Mouse (Mus musculus) hindbrain, postnatal 0 days (tissue): ENCODE results near the gene Flywch2. TPM values are rescaled to one million over a fixed set of nuclear protein-coding genes. Genes with fewer than 3 reads are reported as not detected.

Source experiments
- ATAC-seq: fragments of 200-750 bp; cut with Nextera tagmentation; 2 replicates; pipeline ENCODE4 v1.8.0; 2017; ENCODE audit warnings: mild to moderate bottlenecking, moderate TSS enrichment, moderate library complexity
- DNase-seq: peaks from one replicate; pipeline ENCODE4 v3.0.0-alpha.2; 2015; ENCODE audit warnings: low spot score
- H3K27ac ChIP-seq: fragments of 300-500 bp; sonication (generic); 2 replicates; pipeline ENCODE4 v1.5.1; 2014; ENCODE audit warnings: mild to moderate bottlenecking
- H3K27me3 ChIP-seq: fragments of 300-500 bp; sonication (generic); 2 replicates; pipeline ENCODE4 v1.6.1; 2014; ENCODE audit warnings: low read length, mixed read lengths; ENCODE audit not compliant: insufficient read depth
- H3K36me3 ChIP-seq: fragments of 300-500 bp; sonication (generic); 2 replicates; pipeline ENCODE4 v1.6.1; 2014; ENCODE audit warnings: low read length, mixed read lengths; ENCODE audit not compliant: insufficient read depth
- H3K4me1 ChIP-seq: fragments of 300-500 bp; sonication (generic); 2 replicates; pipeline ENCODE4 v1.6.1; 2014; ENCODE audit warnings: antibody characterized with exemption, low read length, mixed read lengths; ENCODE audit not compliant: insufficient read depth
- H3K4me2 ChIP-seq: fragments of 300-500 bp; sonication (generic); 2 replicates; pipeline ENCODE4 v1.6.1; 2014; ENCODE audit warnings: low read depth, mild to moderate bottlenecking, low read length, moderate library complexity, mixed read lengths
- H3K4me3 ChIP-seq: fragments of 300-500 bp; sonication (generic); 2 replicates; pipeline ENCODE4 v1.5.1; 2014; ENCODE audit warnings: low read length
- H3K9ac ChIP-seq: fragments of 300-500 bp; sonication (generic); replicated peaks from 2 replicates; pipeline ENCODE4 v1.6.1; 2014; ENCODE audit warnings: mild to moderate bottlenecking, low read length, moderate library complexity, mixed read lengths
- H3K9me3 ChIP-seq: fragments of 300-500 bp; sonication (generic); 2 replicates; pipeline ENCODE4 v1.6.1; 2016; ENCODE audit warnings: low read length, mixed read lengths
- CTCF ChIP-seq: IDR thresholded peaks from 2 replicates; pipeline ENCODE4 v1.5.1; 2016; ENCODE audit warnings: antibody characterized with exemption, control low read depth, low read depth
- WGBS: fragments of 180-500 bp; shearing (Covaris S2); extraction: QIAGEN DNeasy Blood & Tissue Kit; methylation state at CpG from one replicate; pipeline ENCODE4 v1.1.7; 2014; 5-methylcytosine and 5-hydroxymethylcytosine counted together
- polyA plus RNA-seq: library from polyadenylated mRNA; unstranded; fragments of >200 nt; fragmentation: Nextera tagmentation; extraction: Ambion mirVana; gene quantifications from 2 replicates; pipeline ENCODE4 v1.2.1, GENCODE M21; 2015
- total RNA-seq: library from RNA; depleted of rRNA; stranded (reverse); fragments of >200 nt; gene quantifications from 2 replicates; pipeline ENCODE4 v1.2.3, GENCODE M21; 2014

The Flywch2 gene
- total and polyA plus RNA-seq, 2 experiments from 2014 or later, result 83.8 to 123 TPM

GRCm38 (mm10) chr17:23823018-23823417 is 37.1 kb upstream of the Flywch2 start:
- DNase-seq (no peak), ATAC-seq (0 out of 2 replicates have a peak, but pooled peaks have one; percentile 22)
- H3K9ac ChIP-seq, result no peak overlapping the region
- no peaks in the 10 kb centered on the region for H3K9me3 ChIP-seq
- H3K4me1 ChIP-seq, result peaks cover 7% of the 10 kb centered on the region
- 85% methylated on average over 16 of the region's 16 CpGs for WGBS
- peaks cover 82% of the 10 kb centered on the region for H3K36me3 ChIP-seq
- TF ChIP-seq CTCF, result no peak
- H3K4me3 ChIP-seq, result no peak overlapping the region
- no peaks in the 10 kb centered on the region for H3K27me3 ChIP-seq
- no peak overlapping the region for H3K27ac ChIP-seq
- no peak overlapping the region for H3K4me2 ChIP-seq

GRCm38 (mm10) chr17:23822094-23822493 is 36.2 kb upstream of the Flywch2 start:
- TF ChIP-seq CTCF, result no peak
- ATAC-seq, result no peak
- Histone ChIP-seq H3K9ac (no peak overlapping the region), H3K27ac (no peak overlapping the region), H3K36me3 (peaks cover 91% of the 10 kb centered on the region), H3K27me3 (no peaks in the 10 kb centered on the region), H3K4me1 (peaks cover 2% of the 10 kb centered on the region), H3K4me2 (no peak overlapping the region), H3K4me3 (no peak overlapping the region), H3K9me3 (no peaks in the 10 kb centered on the region)
- 87% methylated on average over 6 of the region's 6 CpGs for WGBS
- no peak for DNase-seq

- H3K4me3 ChIP-seq, result no peak overlapping the region
- TF ChIP-seq CTCF, result no peak
- H3K4me1 ChIP-seq, result no peaks in the 10 kb centered on the region
- WGBS, result 94% methylated on average over 5 of the region's 5 CpGs
- H3K36me3 ChIP-seq, result peaks cover 94% of the 10 kb centered on the region
- H3K27ac ChIP-seq, result no peak overlapping the region
- H3K9ac ChIP-seq, result no peak overlapping the region
- H3K4me2 ChIP-seq, result no peak overlapping the region
- no peak for DNase-seq
- H3K27me3 ChIP-seq, result no peaks in the 10 kb centered on the region
- no peaks in the 10 kb centered on the region for H3K9me3 ChIP-seq
- ATAC-seq, result no peak
These were observed 34.9 kb upstream of the Flywch2 start for GRCm38 (mm10) chr17:23820731-23821130.

- no peak overlapping the region for H3K27ac ChIP-seq
- DNase-seq, result no peak
- no peak for ATAC-seq
- H3K9me3 ChIP-seq, result no peaks in the 10 kb centered on the region
- H3K36me3 ChIP-seq, result peaks cover 89% of the 10 kb centered on the region
- H3K4me1 ChIP-seq, result no peaks in the 10 kb centered on the region
- no peaks in the 10 kb centered on the region for H3K27me3 ChIP-seq
- no peak overlapping the region for H3K9ac ChIP-seq
- TF ChIP-seq CTCF, result no peak
- H3K4me2 ChIP-seq, result no peak overlapping the region
- WGBS, result 98% methylated on average over 25 of the region's 25 CpGs
- no peak overlapping the region for H3K4me3 ChIP-seq
These were observed 33.4 kb upstream of the Flywch2 start for GRCm38 (mm10) chr17:23819235-23819634.

- WGBS, result 99% methylated on average over 8 of the region's 8 CpGs
- Histone ChIP-seq H3K9me3 (no peaks in the 10 kb centered on the region), H3K4me3 (no peak overlapping the region), H3K27ac (no peak overlapping the region), H3K4me1 (no peaks in the 10 kb centered on the region), H3K27me3 (no peaks in the 10 kb centered on the region), H3K9ac (no peak overlapping the region), H3K36me3 (peaks cover 88% of the 10 kb centered on the region), H3K4me2 (no peak overlapping the region)
- DNase-seq (no peak), ATAC-seq (no peak)
- no peak for TF ChIP-seq CTCF
These were observed 32.7 kb upstream of the Flywch2 start for GRCm38 (mm10) chr17:23818579-23818978.

- no peak overlapping the region for H3K27ac ChIP-seq
- H3K4me3 ChIP-seq, result no peak overlapping the region
- H3K9me3 ChIP-seq, result no peaks in the 10 kb centered on the region
- H3K27me3 ChIP-seq, result no peaks in the 10 kb centered on the region
- H3K4me1 ChIP-seq, result no peaks in the 10 kb centered on the region
- no peak overlapping the region for H3K9ac ChIP-seq
- 97% methylated on average over 16 of the region's 16 CpGs for WGBS
- no peak for TF ChIP-seq CTCF
- DNase-seq (no peak), ATAC-seq (no peak)
- peaks cover 85% of the 10 kb centered on the region for H3K36me3 ChIP-seq
- no peak overlapping the region for H3K4me2 ChIP-seq
These were observed 29.8 kb upstream of the Flywch2 start for GRCm38 (mm10) chr17:23815641-23816040.

GRCm38 (mm10) chr17:23807918-23808317 is 22.0 kb upstream of the Flywch2 start:
- ATAC-seq (no peak), DNase-seq (no peak)
- WGBS, result 91% methylated on average over 3 of the region's 3 CpGs
- no peak overlapping the region for H3K4me2 ChIP-seq
- peaks cover 19% of the 10 kb centered on the region for H3K4me1 ChIP-seq
- H3K9me3 ChIP-seq, result no peaks in the 10 kb centered on the region
- H3K9ac ChIP-seq, result no peak overlapping the region
- TF ChIP-seq CTCF, result no peak
- no peak overlapping the region for H3K27ac ChIP-seq
- H3K36me3 ChIP-seq, result peaks cover 43% of the 10 kb centered on the region
- no peaks in the 10 kb centered on the region for H3K27me3 ChIP-seq
- no peak overlapping the region for H3K4me3 ChIP-seq
